Mouse (Mus musculus) CD4-positive, CD25-positive, alpha-beta regulatory T cell, adult 2 months (primary cell): ENCODE data around the gene Cdk2.
"Not testable (repeated sequence)": the region's sequence is repeated elsewhere in the genome, so short reads cannot be mapped to it uniquely, and the experiment has no call there.

Experiments
- DNase-seq: peaks from one replicate; pipeline ENCODE4 v3.0.0-alpha.2; 2012; ENCODE audit warnings: low read depth, low spot score

Cdk2 gene

GRCm38 (mm10) chr10:128704491-128705316, at the start of gene Cdk2:
Gene Cdk2, minus strand, starts transcription at chr10:128705031.
- DNase-seq = peak; percentile 94

GRCm38 (mm10) chr10:128748252-128748864, 43.5 kb upstream of the Cdk2 start:
- peak; percentile 95 for DNase-seq

- peak; percentile 76 for DNase-seq
These were observed 42.9 kb upstream of the Cdk2 start, which contains the start of gene Pym1 for GRCm38 (mm10) chr10:128747646-128748251. Gene Pym1, plus strand, starts transcription at chr10:128747889.

GRCm38 (mm10) chr10:128746972-128747645, 42.3 kb upstream of the Cdk2 start:
- no peak for DNase-seq

GRCm38 (mm10) chr10:128745946-128746613, 41.2 kb upstream of the Cdk2 start:
- peak; percentile 84 for DNase-seq

- DNase-seq = peak; percentile 82
These were observed 40.1 kb upstream of the Cdk2 start, which contains the start of gene Dgka for GRCm38 (mm10) chr10:128744680-128745601. Gene Dgka, minus strand, starts transcription at chr10:128744855.

GRCm38 (mm10) chr10:128744211-128744610, 39.4 kb upstream of the Cdk2 start:
- DNase-seq = no peak

GRCm38 (mm10) chr10:128743791-128744191, 39.0 kb upstream of the Cdk2 start:
- peak; percentile 57 for DNase-seq

GRCm38 (mm10) chr10:128743235-128743634, 38.4 kb upstream of the Cdk2 start:
- DNase-seq = no peak

GRCm38 (mm10) chr10:128742616-128743015, 37.8 kb upstream of the Cdk2 start:
- peak; percentile 43 for DNase-seq

- DNase-seq = peak; percentile 21
These were observed 35.5 kb upstream of the Cdk2 start for GRCm38 (mm10) chr10:128740296-128740695.

GRCm38 (mm10) chr10:128737435-128737834, 32.6 kb upstream of the Cdk2 start:
- DNase-seq = peak; percentile 24

- DNase-seq = peak; percentile 4
These were observed 27.2 kb upstream of the Cdk2 start for GRCm38 (mm10) chr10:128731992-128732391.

- peak; percentile 84 for DNase-seq
These were observed 26.2 kb upstream of the Cdk2 start for GRCm38 (mm10) chr10:128731002-128731433.

- DNase-seq = no peak
These were observed 23.2 kb upstream of the Cdk2 start for GRCm38 (mm10) chr10:128728059-128728458.

- not testable (repeated sequence) for DNase-seq
These were observed 20.6 kb upstream of the Cdk2 start for GRCm38 (mm10) chr10:128725466-128725865.

GRCm38 (mm10) chr10:128715559-128716537, 11.0 kb upstream of the Cdk2 start:
- DNase-seq = peak; percentile 76

GRCm38 (mm10) chr10:128711318-128711717, 6.5 kb upstream of the Cdk2 start:
- not testable (repeated sequence) for DNase-seq

GRCm38 (mm10) chr10:128705317-128705693, 474 bp upstream of the Cdk2 start:
- peak; percentile 40 for DNase-seq
